Mouse (Mus musculus) forebrain, postnatal 0 days (tissue): ENCODE results near the gene Lmntd1. TPM values are rescaled to one million over a fixed set of nuclear protein-coding genes. Genes with fewer than 3 reads are reported as not detected.
A peak's percentile ranks its signal among the peaks of the same experiment; 100 is the strongest.

ENCODE experiments used
- ATAC-seq: fragments of 200-750 bp; cut with Nextera tagmentation; 2 replicates; pipeline ENCODE4 v1.8.0; 2017; ENCODE audit warnings: mild to moderate bottlenecking, moderate library complexity
- DNase-seq: peaks from one replicate; pipeline ENCODE4 v3.0.0-alpha.2; 2015
- H3K27ac ChIP-seq: fragments of 300-500 bp; sonication (generic); 2 replicates; pipeline ENCODE4 v1.5.1; 2014; ENCODE audit warnings: low read depth, mild to moderate bottlenecking, antibody characterized with exemption, low read length, moderate library complexity, mixed read lengths
- H3K27me3 ChIP-seq: fragments of 300-500 bp; sonication (generic); 2 replicates; pipeline ENCODE4 v1.6.1; 2014; ENCODE audit warnings: mild to moderate bottlenecking, low read length, mixed read lengths; ENCODE audit not compliant: insufficient read depth
- H3K36me3 ChIP-seq: fragments of 300-500 bp; sonication (generic); 2 replicates; pipeline ENCODE4 v1.6.1; 2014; ENCODE audit warnings: mild to moderate bottlenecking, moderate library complexity; ENCODE audit not compliant: insufficient read depth
- H3K4me1 ChIP-seq: fragments of 300-500 bp; sonication (generic); 2 replicates; pipeline ENCODE4 v1.6.1; 2014; ENCODE audit warnings: antibody characterized with exemption; ENCODE audit not compliant: insufficient read depth
- H3K4me2 ChIP-seq: fragments of 300-500 bp; sonication (generic); 2 replicates; pipeline ENCODE4 v1.6.1; 2014; ENCODE audit warnings: low read depth, mild to moderate bottlenecking, moderate library complexity
- H3K4me3 ChIP-seq: fragments of 300-500 bp; sonication (generic); 2 replicates; pipeline ENCODE4 v1.5.1; 2014; ENCODE audit warnings: low read depth, low read length, mixed read lengths
- H3K9ac ChIP-seq: fragments of 300-500 bp; sonication (generic); 2 replicates; pipeline ENCODE4 v1.6.1; 2014; ENCODE audit warnings: mild to moderate bottlenecking
- H3K9me3 ChIP-seq: fragments of 300-500 bp; sonication (generic); 2 replicates; pipeline ENCODE4 v1.6.1; 2016; ENCODE audit warnings: low read length
- CTCF ChIP-seq: sonication (generic); IDR thresholded peaks from 2 replicates; pipeline ENCODE4 v1.5.1; 2016; ENCODE audit warnings: antibody characterized with exemption, control low read depth, low read depth
- WGBS: fragments of 180-500 bp; shearing (Covaris S2); extraction: QIAGEN DNeasy Blood & Tissue Kit; methylation state at CpG from one replicate; pipeline ENCODE4 v1.1.7; 2014; 5-methylcytosine and 5-hydroxymethylcytosine counted together
- polyA plus RNA-seq: library from polyadenylated mRNA; unstranded; fragments of >200 nt; fragmentation: Nextera tagmentation; extraction: Ambion mirVana; gene quantifications from 2 replicates; pipeline ENCODE4 v1.2.1, GENCODE M21; 2015
- total RNA-seq: library from RNA; depleted of rRNA; stranded (reverse); fragments of >200 nt; gene quantifications from 2 replicates; pipeline ENCODE4 v1.2.3, GENCODE M21; 2014

Gene Lmntd1
- total and polyA plus RNA-seq, 2 experiments from 2014 or later, result 1.3 to 1.4 TPM

DNA sequence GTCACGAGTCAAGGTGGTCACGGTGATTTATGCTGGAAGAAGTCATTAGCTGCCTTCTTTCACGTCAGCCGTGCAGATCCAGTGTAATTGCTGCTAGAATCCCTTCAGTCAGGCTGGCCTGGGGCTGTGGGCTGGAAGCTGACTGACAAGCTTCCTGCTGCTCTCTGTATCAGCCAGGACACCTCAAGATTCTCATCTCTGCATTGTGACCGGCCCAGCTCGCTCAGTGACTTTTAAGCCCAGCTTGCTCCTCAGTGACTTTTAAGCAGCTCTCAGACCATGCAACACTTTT lies 74.6 kb downstream of the Lmntd1 start:
- Histone ChIP-seq H3K27me3 (no peaks in the 10 kb centered on the region), H3K36me3 (no peaks in the 10 kb centered on the region), H3K4me2 (no peak overlapping the region), H3K9ac (no peak overlapping the region), H3K4me3 (no peak overlapping the region), H3K9me3 (no peaks in the 10 kb centered on the region), H3K4me1 (no peaks in the 10 kb centered on the region), H3K27ac (no peak overlapping the region)
- ATAC-seq (no peak), DNase-seq (no peak)
- TF ChIP-seq CTCF, result no peak
- 59% methylated on average over 6 of the region's 6 CpGs for WGBS

DNA sequence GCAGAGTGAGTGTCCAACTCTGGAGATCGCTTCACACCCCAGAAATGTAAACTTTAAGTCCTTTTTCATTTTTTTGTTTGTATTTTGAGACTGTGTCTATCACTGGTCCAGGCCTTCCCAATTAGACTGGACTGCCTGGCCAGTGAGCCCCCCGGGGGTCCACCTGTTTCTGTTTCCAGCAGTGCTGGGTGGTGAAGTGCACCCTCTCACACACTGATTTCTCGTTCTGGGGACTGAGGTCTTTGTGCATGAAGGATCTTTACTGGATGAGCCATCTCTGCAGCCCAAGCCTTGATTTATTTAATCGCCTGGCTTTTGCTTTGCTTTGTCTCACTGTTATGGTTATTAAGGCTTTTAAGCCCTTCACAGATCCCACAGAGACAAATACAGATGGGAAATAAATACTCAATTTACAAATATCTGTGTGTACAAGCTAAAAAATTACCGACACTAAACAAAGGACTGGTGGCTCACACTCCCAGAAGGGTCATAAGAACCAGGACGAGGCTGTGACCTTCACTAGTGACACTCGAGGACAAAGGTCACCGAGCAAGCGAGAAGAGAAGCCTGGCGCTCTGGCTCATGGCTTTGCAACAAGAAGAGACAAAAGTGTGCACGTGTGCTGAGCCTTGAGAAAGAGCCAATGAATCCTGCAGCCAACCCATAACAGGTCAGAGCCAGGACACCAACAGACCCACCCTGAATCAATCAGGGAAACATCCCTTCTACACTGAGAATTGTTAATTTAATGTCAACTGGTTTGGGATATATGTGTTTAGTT lies 75.1 kb downstream of the Lmntd1 start:
- Histone ChIP-seq H3K4me2 (no peak overlapping the region), H3K9ac (no peak overlapping the region), H3K36me3 (no peaks in the 10 kb centered on the region), H3K27ac (no peak overlapping the region), H3K4me3 (no peak overlapping the region), H3K9me3 (no peaks in the 10 kb centered on the region), H3K27me3 (no peaks in the 10 kb centered on the region), H3K4me1 (no peaks in the 10 kb centered on the region)
- DNase-seq, result no peak
- TF ChIP-seq CTCF, result no peak
- WGBS, result 58% methylated on average over 11 of the region's 11 CpGs
- no peak for ATAC-seq

DNA sequence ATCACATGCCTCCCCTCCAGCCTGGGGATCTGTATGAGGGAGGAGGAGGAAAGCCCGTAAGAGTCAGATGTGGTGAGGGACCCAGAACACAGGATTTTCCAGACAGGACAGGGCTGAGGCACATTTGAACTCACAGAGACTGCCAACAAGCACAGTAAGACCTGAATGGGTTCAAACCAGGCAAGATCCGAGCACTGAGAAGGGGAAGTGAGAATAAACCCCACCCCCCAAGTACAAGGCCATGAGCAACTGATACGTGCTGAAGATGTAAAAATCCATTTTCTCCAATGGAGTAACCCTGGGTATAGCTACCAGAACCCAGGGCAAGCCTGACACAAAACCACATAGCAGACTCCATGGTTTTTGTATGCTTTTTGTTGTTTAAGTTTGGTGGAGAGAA lies 83.7 kb downstream of the Lmntd1 start:
- ATAC-seq, result no peak
- no peak for TF ChIP-seq CTCF
- Histone ChIP-seq H3K9me3 (no peaks in the 10 kb centered on the region), H3K4me2 (no peak overlapping the region), H3K27ac (no peak overlapping the region), H3K4me3 (no peak overlapping the region), H3K9ac (no peak overlapping the region), H3K27me3 (no peaks in the 10 kb centered on the region), H3K36me3 (no peaks in the 10 kb centered on the region), H3K4me1 (no peaks in the 10 kb centered on the region)
- no peak for DNase-seq
- 72% methylated on average over 3 of the region's 3 CpGs for WGBS

- Histone ChIP-seq H3K36me3 (no peaks in the 10 kb centered on the region), H3K9ac (no peak overlapping the region), H3K27me3 (no peaks in the 10 kb centered on the region), H3K9me3 (no peaks in the 10 kb centered on the region), H3K4me1 (no peaks in the 10 kb centered on the region), H3K4me2 (no peak overlapping the region), H3K4me3 (no peak overlapping the region), H3K27ac (no peak overlapping the region)
- WGBS, result 86% methylated on average over 9 of the region's 9 CpGs
- DNase-seq, result no peak
- no peak for TF ChIP-seq CTCF
- no peak for ATAC-seq
These were observed 90.8 kb downstream of the Lmntd1 start for GRCm38 (mm10) chr6:145523337-145523736.

DNA sequence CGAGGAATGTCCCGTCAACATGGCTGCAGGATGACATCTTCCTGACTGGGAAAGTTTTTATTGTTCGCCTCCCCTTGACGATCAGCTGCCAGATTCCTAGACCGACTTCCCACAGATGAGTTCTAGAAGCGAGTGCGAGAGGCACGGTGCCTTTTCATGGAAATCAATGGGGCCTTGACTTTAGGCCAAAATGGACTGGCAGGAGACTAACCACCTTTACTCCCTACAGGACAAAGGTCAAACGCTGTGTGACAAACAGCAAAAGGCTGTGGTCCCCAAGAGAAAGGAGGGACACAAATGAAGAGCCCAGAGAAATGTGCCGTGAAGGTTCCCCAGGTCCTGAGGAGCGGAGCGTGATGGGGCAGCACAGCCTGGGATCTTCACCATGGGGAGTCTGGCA lies 91.5 kb downstream of the Lmntd1 start:
- H3K9ac ChIP-seq, result no peak overlapping the region
- no peak for ATAC-seq
- no peaks in the 10 kb centered on the region for H3K27me3 ChIP-seq
- no peak overlapping the region for H3K4me2 ChIP-seq
- H3K9me3 ChIP-seq, result no peaks in the 10 kb centered on the region
- H3K4me1 ChIP-seq, result no peaks in the 10 kb centered on the region
- no peak for DNase-seq
- H3K27ac ChIP-seq, result no peak overlapping the region
- no peak for TF ChIP-seq CTCF
- H3K4me3 ChIP-seq, result no peak overlapping the region
- no peaks in the 10 kb centered on the region for H3K36me3 ChIP-seq
- WGBS, result 86% methylated on average over 12 of the region's 12 CpGs

DNA sequence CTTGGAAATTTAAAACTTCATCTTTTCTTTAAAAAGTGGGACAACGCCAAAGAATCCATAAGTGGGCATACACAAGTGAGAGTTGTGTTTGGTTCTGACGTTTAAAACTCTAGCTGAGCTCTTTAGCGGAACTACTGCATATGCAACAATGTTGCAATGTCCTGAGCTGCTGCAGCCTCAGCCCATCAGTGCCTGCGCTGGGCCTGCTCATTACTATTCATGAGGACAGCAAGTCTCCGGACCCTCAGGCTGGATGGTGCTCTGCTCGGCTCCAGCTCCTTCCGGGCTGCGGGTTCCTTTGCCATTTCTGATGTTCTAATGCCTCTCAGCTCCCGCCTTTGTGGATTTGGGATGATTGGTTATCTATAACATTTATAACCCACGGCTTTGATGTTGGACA lies 97.1 kb downstream of the Lmntd1 start:
- ATAC-seq, result no peak
- 37% methylated on average over 10 of the region's 10 CpGs for WGBS
- peaks cover 3% of the 10 kb centered on the region; the same call in 1 of the 2 replicates for H3K4me1 ChIP-seq
- H3K27me3 ChIP-seq, result no peaks in the 10 kb centered on the region
- no peak overlapping the region for H3K4me3 ChIP-seq
- no peaks in the 10 kb centered on the region for H3K36me3 ChIP-seq
- no peak overlapping the region for H3K27ac ChIP-seq
- H3K9me3 ChIP-seq, result no peaks in the 10 kb centered on the region
- no peak for TF ChIP-seq CTCF
- H3K4me2 ChIP-seq, result no peak overlapping the region
- DNase-seq, result no peak
- no peak overlapping the region for H3K9ac ChIP-seq

GRCm38 (mm10) chr6:145515859-145516581 lies 98.1 kb downstream of the Lmntd1 start:
- Histone ChIP-seq H3K27me3 (no peaks in the 10 kb centered on the region), H3K4me1 (peaks cover 3% of the 10 kb centered on the region; the same call in 1 of the 2 replicates), H3K4me2 (no peak overlapping the region), H3K4me3 (no peak overlapping the region), H3K9ac (no peak overlapping the region), H3K9me3 (no peaks in the 10 kb centered on the region), H3K27ac (0 out of 2 replicates have a peak overlapping the region, but pooled peaks have one; percentile 15), H3K36me3 (no peaks in the 10 kb centered on the region)
- WGBS, result 63% methylated on average over 10 of the region's 10 CpGs
- TF ChIP-seq CTCF, result no peak
- DNase-seq, result peak; percentile 43
- peak; percentile 73 for ATAC-seq
